Mouse (Mus musculus) frontal cortex, postnatal 25 days (tissue): Measurements from ENCODE around the gene Tchp.

Experiments used
- DNase-seq, 2 experiments: peaks; one replicate each; pipeline ENCODE4 v3.0.0; 2022; ENCODE audit warnings: low spot score in 2 of 2

Tchp gene

DNA sequence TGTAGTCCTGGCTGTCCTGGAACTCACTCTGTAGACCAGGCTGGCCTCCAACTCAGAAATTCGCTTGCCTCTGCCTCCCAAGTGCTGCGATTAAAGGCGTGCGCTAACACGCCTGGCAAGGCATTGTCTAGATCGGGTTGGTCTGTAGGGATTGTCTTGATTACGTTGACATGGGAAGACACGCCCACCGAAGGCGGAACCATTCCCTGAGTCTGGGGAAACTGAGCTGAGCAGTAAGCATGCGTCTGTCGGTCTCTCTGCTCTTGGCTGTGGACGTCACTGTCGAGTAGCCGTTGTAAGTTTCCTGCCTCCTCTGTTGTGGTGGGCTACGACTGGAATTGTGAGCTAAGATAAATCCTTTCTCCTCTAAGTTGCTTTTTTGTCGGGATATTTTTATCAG, 10.6 kb upstream of the Tchp start:
- DNase-seq = no peak

DNA sequence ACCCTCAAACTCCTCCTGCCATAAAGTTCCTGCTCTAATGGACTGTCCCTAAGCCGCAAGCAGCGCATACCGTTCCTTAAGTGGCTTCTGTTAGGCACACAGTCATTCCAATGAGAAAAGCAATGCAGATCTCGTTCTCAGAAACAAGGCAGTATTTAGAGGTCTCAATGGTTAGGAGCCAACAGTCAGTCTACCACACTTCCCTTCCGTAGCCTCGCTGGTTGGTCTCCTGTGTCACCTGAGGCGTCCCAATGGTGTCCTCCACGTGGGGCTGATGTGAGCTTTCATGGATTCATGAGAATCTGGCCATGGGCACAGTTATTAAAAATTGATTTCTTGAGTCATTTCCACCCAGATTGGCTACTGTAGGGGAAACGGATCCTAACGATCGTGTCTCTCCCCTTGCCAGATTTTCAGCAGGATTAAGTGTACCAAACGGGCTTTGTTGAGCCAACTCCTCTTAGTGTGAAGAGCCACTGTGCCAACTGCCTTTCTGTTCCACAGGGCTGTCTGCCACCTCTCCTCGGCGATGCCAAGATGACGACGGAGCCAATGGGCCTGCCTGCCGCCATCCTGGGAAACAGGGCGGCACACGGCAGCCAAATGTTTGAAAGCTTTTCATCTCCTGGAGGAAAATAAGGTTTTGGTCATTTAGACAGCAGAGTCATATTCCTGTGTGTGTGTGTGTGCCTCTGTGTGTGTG, 9.4 kb upstream of the Tchp start:
- DNase-seq = peak; percentile 25 to 35

- no peak for DNase-seq
Measured at GRCm38 (mm10) chr5:114699015-114699414, 8.5 kb upstream of the Tchp start.

DNA sequence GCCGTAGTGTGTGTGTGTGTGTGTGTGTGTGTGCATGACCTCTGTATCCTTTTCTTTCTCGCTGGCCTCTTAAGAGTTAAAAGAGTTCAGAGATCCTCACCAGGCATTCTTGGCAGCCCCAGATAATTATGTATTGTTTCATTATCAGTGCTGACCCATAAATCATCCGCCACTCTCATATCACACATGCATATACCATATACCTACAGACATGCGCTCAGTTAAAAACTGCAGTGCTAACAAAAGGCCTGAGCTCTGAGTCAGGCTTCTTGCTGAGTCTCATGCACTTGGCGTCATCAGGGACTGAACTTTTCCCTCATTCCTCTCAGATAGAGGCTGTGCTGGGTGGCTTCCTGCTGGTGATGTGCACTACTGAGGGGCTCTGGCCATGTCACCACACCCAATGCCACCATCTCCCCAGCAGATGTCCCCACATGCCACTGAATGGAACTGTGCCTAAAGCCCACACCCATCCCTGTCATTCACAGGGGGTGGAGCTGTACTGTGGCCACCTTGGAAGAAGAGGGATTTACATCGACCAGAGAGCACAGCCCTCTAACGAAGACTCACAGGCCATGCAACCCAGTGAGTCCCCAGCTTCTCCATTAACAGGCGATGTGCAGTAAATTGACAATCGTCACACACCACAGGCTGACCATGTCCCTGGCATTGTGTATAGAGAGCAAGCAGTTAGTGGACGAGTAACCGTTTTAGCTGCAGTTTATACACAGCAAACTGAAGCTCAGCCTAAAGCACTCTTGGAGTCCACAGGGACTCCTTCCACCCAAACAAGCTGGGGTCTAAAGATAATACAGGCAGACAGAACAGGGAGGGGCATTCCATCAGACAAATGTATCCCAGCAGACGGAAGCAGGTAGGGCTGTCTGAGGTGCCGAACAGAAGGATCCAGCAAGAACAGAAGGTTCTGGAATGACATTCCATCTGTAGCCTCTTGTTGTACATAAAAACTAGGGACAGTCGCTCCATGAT, 4.9 kb upstream of the Tchp start:
- DNase-seq = no peak

GRCm38 (mm10) chr5:114708491-114708890, 931 bp downstream of the Tchp start:
- no peak for DNase-seq

DNA sequence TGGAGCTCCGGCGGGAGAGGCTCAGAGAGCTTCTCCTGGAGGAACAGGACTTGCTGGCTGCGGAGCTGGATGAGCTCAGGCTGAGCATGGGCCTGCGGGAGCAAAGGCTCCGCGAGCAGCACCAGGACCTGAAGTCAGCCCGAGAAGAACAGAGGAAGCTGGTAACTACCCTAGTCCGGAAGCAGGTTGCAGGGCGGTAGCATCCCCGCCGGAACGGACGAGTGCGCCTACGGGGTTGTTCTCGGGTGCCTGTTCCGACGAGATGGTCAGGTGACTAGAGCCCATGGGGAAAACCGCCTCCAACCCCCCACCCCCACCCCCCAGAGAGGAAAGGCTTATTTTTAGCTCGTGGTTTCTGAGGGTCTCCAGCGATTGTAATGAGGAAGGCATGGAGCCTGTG, 1.8 kb downstream of the Tchp start:
- DNase-seq = no peak

DNA sequence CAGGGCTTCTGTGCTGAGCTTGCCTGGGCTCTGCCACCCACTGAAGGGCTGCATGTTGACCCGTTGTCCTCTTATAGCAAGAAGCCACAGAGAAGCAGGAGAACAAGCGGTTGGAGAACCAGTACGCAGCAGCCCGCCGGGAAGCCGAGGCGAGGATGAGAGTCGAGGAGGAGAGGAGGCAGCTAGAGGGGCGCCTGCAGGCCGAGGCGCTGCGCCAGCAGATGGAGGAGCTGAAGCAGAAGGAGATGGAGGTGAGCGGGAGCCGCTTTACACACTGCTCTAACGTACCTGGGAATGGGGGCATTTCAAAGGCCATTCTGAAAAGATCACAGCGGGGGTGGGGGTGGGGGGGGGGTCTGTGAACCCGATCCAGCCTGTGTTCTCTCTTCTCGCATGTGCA, 7.0 kb downstream of the Tchp start:
- DNase-seq = no peak

DNA sequence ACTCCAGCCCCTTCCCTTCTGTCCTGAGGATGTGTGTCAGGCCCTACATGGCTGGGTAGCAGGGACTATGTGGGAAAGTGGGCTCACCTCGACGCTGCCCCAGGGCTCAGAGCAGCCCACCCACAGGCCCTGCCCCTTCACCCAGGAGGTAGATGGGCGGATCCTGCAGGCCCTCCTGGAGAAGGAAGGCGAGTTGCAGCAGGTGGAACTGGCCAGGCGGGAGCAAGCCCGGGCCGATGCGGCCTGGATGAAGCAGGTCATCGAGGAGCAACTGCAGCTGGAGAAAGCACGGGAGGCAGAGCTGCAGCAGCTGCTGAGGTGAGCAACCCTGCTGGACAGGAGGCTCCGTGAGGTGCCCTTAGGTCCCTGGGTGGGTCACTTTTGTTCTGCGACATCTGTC, 9.7 kb downstream of the Tchp start:
- DNase-seq = no peak

DNA sequence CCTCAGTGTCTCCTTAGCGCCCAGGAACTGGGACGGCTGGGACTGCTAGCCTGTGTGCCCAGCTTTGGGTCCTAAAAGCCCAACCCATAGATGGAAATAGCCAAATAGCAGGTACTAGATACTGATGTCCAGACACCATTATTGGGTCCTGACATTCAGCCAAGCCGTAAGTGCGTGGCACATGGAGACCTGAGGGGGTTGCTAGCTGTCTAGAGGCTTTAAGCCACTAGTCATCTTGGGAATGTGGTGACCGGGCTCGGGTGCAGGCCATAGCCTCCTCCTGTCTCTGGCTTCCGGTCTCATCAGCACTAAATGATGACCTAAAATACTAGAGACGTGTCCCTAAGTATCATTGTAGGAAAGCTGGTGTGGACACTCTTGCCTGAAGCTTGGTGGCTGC, 10.4 kb downstream of the Tchp start:
- DNase-seq = no peak

GRCm38 (mm10) chr5:114718483-114718882, 10.9 kb downstream of the Tchp start:
- no peak for DNase-seq

GRCm38 (mm10) chr5:114719003-114719927, 11.7 kb downstream of the Tchp start:
- no peak for DNase-seq

GRCm38 (mm10) chr5:114719928-114720270, 12.3 kb downstream of the Tchp start:
- DNase-seq = no peak

DNA sequence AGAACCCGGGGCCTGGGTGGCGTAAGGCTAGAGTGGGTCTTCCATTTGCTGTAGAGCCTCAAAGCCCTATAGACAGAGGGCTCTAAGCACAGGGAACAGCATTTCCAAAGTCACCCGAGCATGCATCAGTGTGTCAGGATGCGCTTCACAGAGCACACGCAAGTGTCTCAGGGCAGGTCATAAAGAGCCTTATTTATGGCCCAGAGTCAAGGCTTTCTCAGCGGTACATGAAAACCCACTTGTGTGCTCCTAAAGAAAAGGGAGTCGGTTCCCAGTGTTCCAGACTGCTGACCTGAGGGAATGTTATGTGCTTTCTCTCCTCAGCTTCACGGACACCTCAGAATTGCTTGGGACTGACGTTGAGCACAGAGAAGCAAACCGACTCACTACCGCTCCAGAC, 13.2 kb downstream of the Tchp start:
- no peak for DNase-seq

GRCm38 (mm10) chr5:114721969-114722368, 14.4 kb downstream of the Tchp start:
- no peak for DNase-seq

GRCm38 (mm10) chr5:114722846-114723245, 15.3 kb downstream of the Tchp start:
- no peak for DNase-seq

GRCm38 (mm10) chr5:114728160-114728559, 20.6 kb downstream of the Tchp start:
- no peak for DNase-seq

DNA sequence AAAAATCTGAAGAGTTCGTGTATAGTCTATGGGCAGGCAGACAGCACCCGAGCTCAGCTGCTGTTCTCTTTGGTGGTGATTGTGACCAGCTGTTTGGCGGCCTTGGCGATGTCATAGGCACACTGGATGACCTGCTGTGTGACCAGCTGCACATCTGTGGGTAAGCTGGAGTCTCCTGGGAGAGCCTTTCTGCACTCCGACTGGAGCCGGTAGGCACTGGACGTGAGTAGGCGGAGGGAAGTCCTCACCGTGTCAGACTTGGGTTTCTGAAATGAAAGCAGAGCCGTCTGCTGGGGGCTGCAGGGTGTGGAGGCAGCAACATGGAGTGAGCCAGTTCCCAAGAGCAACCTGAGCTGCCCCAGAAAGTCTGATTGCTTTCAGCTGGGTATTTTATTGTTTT, 22.6 kb downstream of the Tchp start:
- DNase-seq = no peak

GRCm38 (mm10) chr5:114731498-114731897, 23.9 kb downstream of the Tchp start:
- DNase-seq = no peak

DNA sequence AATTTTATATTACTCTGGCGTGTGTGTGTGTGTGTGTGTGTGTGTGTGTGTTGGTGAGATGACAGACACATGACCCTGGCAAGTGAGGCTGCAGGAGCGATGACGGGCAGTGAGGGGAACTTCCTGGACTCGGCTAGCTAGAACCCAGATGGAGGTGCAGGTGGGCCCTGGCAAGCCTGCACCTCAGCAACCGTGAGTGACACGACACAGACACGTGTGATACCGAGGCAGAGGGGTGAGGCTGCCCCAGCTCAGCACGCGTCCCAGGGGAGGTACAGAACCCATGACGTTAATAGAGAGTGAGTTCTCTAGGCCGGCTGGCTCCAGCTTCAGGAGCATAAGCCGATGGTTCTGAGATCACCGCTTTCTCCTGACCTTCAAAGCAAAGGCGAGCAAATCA, 24.4 kb downstream of the Tchp start:
- DNase-seq = no peak

DNA sequence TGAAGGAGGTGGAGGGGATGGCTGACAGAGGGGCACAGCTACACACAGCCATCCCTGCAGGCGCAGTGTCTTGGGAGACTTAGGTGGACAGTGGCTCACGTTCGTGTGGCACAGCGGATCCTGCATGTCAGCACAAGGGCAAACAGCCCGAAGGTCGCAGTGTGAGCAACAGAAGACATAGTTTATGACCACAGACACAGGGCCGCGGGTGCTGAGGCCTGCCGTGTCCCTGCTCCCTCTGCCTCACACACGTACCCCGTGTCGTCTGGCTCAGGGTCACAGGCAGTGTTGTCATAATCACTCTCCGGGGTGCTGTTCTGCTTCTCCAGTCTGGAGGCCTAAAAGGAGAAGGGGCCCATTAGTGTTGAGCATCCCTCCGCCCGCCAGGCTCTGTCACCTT, 26.0 kb downstream of the Tchp start:
- no peak for DNase-seq

GRCm38 (mm10) chr5:114737090-114737887, 29.7 kb downstream of the Tchp start:
- DNase-seq = no peak
